ENCODE assay signal across 9 mouse cellular contexts in genomic region chr1:73500671-73501070, GRCm38 (mm10).
"Had no signal": no experiment of that assay in that cellular context is flagged by ENCODE, and none has a peak within 500 bp of the region (broad histone marks: within the 10 kb centered on the region; RNA-seq: fewer than 3 reads in every experiment).

No protein-coding gene starts in this region.

- DNase-seq: liver, postnatal 0 days; lung, adult 2 months; lung, postnatal 14 days; lung, postnatal 36 days; midbrain, embryonic 14.5 days; right cerebral cortex, postnatal 14 days; thymus, adult 2 months; thymus, postnatal 25 days; thymus, postnatal 4 days had no signal
